Mouse (Mus musculus) bone marrow, adult 2 months (tissue): ENCODE measurements at regions not wholly inside any gene's neighbourhood (a gene's known extent, or its start where the extent isn't known, plus 50 kb on each side); places are given as distances from the start of the nearest gene placed in this dataset.

ENCODE experiments used
- CTCF ChIP-seq: fragments of 200-500 bp; IDR thresholded peaks from 2 replicates; pipeline ENCODE4 v1.5.1; 2011; ENCODE audit warnings: low read length, control low read depth; ENCODE audit not compliant: control insufficient read depth, insufficient read depth
- POLR2A ChIP-seq: fragments of 200-500 bp; IDR thresholded peaks from 2 replicates; pipeline ENCODE4 v1.6.1; 2011; ENCODE audit warnings: low read depth, mild to moderate bottlenecking, control low read depth, low read length, borderline replicate concordance; ENCODE audit not compliant: control insufficient read depth

DNA sequence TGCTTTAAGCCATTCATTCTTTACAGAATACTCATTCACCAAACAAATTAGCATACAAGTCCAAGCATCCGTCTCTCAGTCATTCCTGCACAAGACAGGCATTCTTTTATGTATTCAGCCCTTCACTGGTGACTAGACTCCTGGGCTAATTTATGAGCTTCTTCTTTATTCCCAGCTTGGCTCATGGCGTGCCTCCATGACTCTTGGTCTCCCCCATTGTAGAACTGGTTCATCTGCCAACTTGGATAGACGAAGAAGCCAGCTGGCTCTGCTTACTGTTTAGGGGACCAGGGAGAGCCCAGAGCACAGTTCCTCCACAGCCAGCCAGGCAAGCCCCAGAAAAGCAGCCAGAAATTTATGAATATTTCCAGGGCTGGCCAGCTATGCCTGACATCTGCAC is 421.2 kb upstream of the N6amt1 start:
- no peak for TF ChIP-seq CTCF
- no peak for TF ChIP-seq POLR2A
